Mouse (Mus musculus): ENCODE data around the gene Prkcb.

DNA sequence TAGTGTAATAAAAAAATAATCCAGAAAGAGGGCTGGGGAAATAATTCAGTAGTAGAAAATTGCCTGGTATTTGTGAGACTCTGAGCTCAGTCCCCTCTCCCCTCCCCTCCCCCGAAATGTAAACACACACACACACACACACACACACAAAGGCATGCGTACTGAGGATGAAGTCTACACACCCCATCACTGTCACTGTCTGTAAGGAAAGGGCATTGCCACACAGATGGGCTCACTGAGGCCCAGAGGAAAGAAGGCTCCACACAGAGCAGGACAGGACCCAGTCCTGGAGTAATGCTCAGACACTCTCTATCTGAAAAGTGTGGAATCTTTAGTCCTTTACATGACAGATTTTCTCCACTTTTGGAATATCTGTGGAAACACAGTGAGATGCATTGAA, 178.2 kb downstream of the Prkcb start:
- no peak for TF ChIP-seq CTCF (IDR thresholded peaks at IDR 0.05; ENCODE audit: low read depth, low read length)
- no peak for TF ChIP-seq POLR2A (IDR thresholded peaks at IDR 0.05; ENCODE audit: insufficient read depth, low read length)
- no peak for TF ChIP-seq EP300 (IDR thresholded peaks at IDR 0.05; ENCODE audit: insufficient read depth, low read depth, low read length)
